Mouse (Mus musculus): Measurements from ENCODE around the gene Slc50a1. TPM values are rescaled to one million over a fixed set of nuclear protein-coding genes. Genes with fewer than 3 reads are reported as not detected.
A peak's percentile ranks its signal among the peaks of the same experiment; 100 is the strongest.

The Slc50a1 gene
- polyA plus RNA-seq, 1 experiment from 2014 or later, result 37.5 TPM

DNA sequence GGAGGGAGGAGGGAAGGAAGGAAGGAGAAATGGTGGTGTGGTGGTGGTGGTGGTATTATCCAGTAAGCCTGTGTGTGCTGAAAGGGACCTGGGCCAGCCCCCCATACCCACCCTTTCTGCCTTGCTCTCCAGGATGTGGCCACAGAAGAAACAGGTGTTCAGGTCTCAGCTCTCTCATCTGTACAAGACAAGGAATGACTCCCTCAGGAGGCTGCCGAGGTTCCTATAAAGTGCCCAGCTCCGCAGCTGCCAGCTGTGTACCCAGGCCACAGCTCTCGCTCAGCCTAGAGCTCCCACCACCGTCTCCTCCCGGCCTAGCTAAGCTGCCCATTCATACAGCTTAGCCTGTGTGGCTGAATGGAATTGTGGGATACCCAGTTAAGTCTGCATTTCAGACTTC is 21.9 kb upstream of the Slc50a1 start:
- Histone ChIP-seq H3K36me3 (replicated peaks) (no peaks in the 10 kb centered on the region), H3K4me3 (no peak overlapping the region), H3K9me3 (no peaks in the 10 kb centered on the region), H3K27me3 (replicated peaks) (no peaks in the 10 kb centered on the region), H3K27ac (no peak overlapping the region), H3K9ac (no peak overlapping the region), H3K4me2 (no peak overlapping the region), H3K4me1 (no peaks in the 10 kb centered on the region)
- 66% methylated on average over 5 of the region's 5 CpGs for WGBS
- no peak for ATAC-seq (replicated peaks)

DNA sequence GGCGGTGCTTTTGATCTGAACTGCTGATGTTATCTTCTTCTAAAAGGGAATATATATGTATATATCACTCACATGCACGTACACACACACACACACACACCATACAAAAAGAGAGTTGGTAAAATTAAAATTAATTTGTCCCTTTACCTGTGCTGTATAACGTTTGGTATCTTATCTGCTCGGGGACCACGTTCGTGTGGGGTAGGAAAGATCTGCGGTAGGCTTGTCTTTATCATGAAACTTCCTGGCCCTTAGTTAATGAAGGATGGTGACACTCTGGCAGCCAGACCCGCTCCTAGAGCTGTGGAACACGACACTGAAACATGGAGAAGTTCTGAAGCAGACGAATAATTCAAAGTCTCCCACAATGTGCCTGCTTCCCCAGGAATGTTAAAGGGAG is 21.5 kb upstream of the Slc50a1 start:
- no peak for ATAC-seq (replicated peaks)
- Histone ChIP-seq H3K4me2 (no peak overlapping the region), H3K27ac (no peak overlapping the region), H3K36me3 (replicated peaks) (no peaks in the 10 kb centered on the region), H3K27me3 (replicated peaks) (no peaks in the 10 kb centered on the region), H3K9me3 (no peaks in the 10 kb centered on the region), H3K4me1 (no peaks in the 10 kb centered on the region), H3K9ac (no peak overlapping the region), H3K4me3 (no peak overlapping the region)
- WGBS, result 83% methylated on average over 10 of the region's 10 CpGs

DNA sequence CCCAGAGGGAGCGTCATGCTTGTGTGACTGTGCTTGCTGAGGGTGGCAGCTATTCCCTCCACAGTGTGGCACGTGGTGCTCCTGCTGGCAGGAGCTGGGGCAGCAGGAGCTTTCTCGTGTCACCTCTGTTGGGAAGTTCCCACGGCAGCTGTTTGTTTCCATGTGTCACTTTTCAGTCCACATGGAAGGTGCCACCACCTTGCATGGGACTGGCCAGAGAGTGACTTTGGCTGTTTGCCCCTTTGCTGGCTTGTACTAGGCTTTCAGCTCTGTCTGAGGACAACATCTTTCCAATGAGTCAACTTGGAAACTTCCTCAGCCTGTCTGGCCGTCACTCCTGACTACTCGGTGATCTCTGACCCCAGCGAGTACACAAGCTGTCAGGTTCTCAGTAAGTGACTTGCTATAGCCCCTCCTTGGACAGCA is 18.1 kb upstream of the Slc50a1 start:
- Histone ChIP-seq H3K9ac (no peak overlapping the region), H3K27ac (no peak overlapping the region), H3K27me3 (replicated peaks) (no peaks in the 10 kb centered on the region), H3K4me1 (no peaks in the 10 kb centered on the region), H3K4me2 (no peak overlapping the region), H3K9me3 (no peaks in the 10 kb centered on the region), H3K4me3 (no peak overlapping the region), H3K36me3 (replicated peaks) (no peaks in the 10 kb centered on the region)
- WGBS, result 49% methylated on average over 7 of the region's 7 CpGs
- no peak for ATAC-seq (replicated peaks)

DNA sequence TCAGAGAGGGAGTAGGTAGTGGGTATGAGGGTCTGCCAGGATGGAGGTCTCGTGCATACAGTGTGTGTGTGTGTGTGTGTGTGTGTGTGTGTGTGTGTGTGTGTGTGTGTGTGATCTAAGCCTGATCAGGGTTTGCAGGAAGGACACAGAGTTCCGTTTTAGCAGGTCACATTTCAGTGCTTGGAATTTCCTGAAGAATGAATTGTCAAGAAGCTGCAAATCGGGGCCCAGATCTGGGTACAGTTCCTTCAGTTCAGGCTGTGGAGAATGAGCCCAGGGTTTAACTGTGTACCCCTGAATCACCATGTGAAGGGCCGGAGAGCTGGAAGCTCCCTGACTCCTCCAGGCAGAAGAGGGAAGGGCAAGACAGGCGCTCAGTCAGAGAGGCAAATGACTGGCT is 16.9 kb upstream of the Slc50a1 start:
- Histone ChIP-seq H3K4me1 (no peaks in the 10 kb centered on the region), H3K9ac (no peak overlapping the region; the same call in 1 of the 2 replicates), H3K36me3 (replicated peaks) (no peaks in the 10 kb centered on the region), H3K9me3 (no peaks in the 10 kb centered on the region), H3K27me3 (replicated peaks) (no peaks in the 10 kb centered on the region), H3K4me3 (no peak overlapping the region), H3K27ac (no peak overlapping the region), H3K4me2 (no peak overlapping the region)
- WGBS, result 67% methylated on average over 5 of the region's 5 CpGs
- ATAC-seq (replicated peaks), result no peak

DNA sequence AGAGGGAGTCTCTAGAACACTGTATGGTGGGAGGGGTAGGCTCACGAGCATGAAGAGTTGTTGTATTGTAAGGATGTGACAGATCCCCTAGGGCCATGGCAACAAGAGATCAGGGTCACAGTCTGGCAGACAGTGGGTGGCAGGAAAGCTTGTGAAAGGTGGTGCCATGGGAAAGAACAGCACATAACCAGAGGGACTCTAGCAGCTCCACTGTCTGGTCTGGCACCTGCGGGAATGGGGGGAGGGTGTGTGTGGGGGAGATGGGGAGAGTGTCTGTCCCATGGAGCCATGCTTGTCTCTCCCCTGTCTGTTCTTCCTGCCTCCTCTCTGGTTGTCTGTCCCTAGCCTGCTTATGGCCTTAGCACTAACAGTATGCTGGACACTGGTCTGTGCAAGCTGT is 15.2 kb upstream of the Slc50a1 start:
- Histone ChIP-seq H3K27me3 (replicated peaks) (peaks cover 8% of the 10 kb centered on the region), H3K27ac (no peak overlapping the region), H3K36me3 (replicated peaks) (no peaks in the 10 kb centered on the region), H3K9me3 (no peaks in the 10 kb centered on the region), H3K4me1 (peaks cover 14% of the 10 kb centered on the region), H3K9ac (no peak overlapping the region), H3K4me3 (no peak overlapping the region), H3K4me2 (no peak overlapping the region)
- ATAC-seq (replicated peaks), result no peak
- 31% methylated on average over 2 of the region's 2 CpGs for WGBS

DNA sequence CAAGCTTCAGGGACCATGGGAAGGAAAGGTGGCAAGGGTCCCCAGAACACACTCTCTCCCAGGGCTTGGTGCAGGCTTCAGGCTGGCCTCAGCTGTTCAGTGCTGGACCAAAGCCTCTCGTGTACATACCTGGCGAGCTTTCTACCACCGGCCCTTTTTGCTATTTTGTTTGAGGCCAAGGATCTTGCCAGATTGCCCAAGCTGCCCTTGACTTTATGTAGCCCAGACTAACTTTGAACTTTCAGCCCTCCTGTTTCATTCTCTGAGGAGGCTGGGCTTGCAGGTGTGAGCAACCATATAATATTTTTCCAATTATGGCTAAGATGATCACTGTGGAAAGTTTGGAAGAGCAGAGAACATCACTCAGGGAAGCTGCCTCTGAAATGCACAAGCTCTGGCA is 13.9 kb upstream of the Slc50a1 start:
- WGBS, result 82% methylated on average over 3 of the region's 3 CpGs
- Histone ChIP-seq H3K36me3 (replicated peaks) (no peaks in the 10 kb centered on the region), H3K27me3 (replicated peaks) (peaks cover 8% of the 10 kb centered on the region), H3K9ac (no peak overlapping the region), H3K9me3 (no peaks in the 10 kb centered on the region), H3K27ac (no peak overlapping the region), H3K4me1 (peaks cover 26% of the 10 kb centered on the region), H3K4me2 (no peak overlapping the region), H3K4me3 (no peak overlapping the region)
- no peak for ATAC-seq (replicated peaks)

DNA sequence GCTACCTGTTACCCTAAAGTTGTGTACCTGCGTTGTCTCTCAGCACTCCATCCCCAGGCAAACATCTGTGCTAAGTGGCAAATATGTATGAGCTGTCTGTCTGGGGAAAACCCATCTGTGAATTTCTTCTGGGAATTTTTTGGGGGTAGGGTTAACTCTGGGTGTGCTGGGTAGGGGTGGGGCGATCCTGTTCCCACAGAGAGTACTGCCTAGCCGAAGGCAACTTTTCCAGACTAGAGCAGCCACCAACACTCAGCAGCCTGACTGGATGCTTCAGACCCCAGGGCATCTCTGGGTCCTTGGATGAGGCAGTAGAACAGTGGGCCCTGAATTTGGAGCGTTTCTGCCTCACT is 11.9 kb upstream of the Slc50a1 start:
- H3K36me3 ChIP-seq (replicated peaks), result no peaks in the 10 kb centered on the region
- H3K9ac ChIP-seq, result no peak overlapping the region
- H3K27me3 ChIP-seq (replicated peaks), result peaks cover 26% of the 10 kb centered on the region
- peaks cover 30% of the 10 kb centered on the region for H3K4me1 ChIP-seq
- no peak overlapping the region for H3K4me2 ChIP-seq
- no peak overlapping the region for H3K27ac ChIP-seq
- H3K9me3 ChIP-seq, result no peaks in the 10 kb centered on the region
- ATAC-seq (replicated peaks), result no peak
- H3K4me3 ChIP-seq, result no peak overlapping the region
- 18% methylated on average over 4 of the region's 4 CpGs for WGBS

DNA sequence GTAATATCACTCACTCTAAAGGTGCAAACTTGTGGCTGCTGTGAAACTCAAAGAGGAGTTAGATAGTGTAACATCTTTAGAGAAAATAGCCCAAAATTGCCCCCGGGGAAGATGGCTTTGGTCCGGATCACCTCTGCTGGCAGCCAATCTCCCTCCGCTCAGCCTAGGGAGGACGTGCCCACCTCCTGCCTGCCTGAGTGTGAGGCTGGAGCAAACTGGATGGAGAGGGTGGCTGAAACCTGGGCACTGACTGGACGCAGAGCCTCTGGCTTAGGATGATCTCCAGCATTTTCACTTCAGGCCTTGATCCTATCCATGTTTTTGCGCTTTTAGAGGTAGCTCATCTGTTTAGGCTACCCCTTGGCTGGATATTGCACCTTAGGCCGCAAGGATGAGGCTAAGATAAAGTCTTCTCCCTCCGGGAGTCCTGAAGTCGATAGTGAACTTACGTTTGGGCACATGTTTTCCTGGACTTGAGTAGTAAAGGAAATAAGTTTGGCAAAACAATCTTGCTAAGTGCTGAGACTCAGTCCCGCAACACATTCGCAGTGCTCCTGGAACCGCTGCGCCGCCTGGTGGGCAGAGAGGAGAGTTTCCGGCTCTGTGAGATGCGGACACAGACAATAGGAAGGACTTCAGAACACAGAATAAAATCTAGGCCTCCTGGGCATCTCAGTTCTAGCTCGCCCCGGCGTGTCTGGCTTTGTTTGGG is 11.4 kb upstream of the Slc50a1 start:
- Histone ChIP-seq H3K4me1 (peaks cover 30% of the 10 kb centered on the region), H3K36me3 (replicated peaks) (no peaks in the 10 kb centered on the region), H3K4me3 (peak overlapping the region; percentile 40), H3K27ac (no peak overlapping the region), H3K9me3 (no peaks in the 10 kb centered on the region), H3K4me2 (peak overlapping the region; percentile 64), H3K9ac (peak overlapping the region; percentile 9; the same call in 1 of the 2 replicates), H3K27me3 (replicated peaks) (peaks cover 27% of the 10 kb centered on the region)
- ATAC-seq (replicated peaks), result no peak
- 13% methylated on average over 20 of the region's 20 CpGs for WGBS

DNA sequence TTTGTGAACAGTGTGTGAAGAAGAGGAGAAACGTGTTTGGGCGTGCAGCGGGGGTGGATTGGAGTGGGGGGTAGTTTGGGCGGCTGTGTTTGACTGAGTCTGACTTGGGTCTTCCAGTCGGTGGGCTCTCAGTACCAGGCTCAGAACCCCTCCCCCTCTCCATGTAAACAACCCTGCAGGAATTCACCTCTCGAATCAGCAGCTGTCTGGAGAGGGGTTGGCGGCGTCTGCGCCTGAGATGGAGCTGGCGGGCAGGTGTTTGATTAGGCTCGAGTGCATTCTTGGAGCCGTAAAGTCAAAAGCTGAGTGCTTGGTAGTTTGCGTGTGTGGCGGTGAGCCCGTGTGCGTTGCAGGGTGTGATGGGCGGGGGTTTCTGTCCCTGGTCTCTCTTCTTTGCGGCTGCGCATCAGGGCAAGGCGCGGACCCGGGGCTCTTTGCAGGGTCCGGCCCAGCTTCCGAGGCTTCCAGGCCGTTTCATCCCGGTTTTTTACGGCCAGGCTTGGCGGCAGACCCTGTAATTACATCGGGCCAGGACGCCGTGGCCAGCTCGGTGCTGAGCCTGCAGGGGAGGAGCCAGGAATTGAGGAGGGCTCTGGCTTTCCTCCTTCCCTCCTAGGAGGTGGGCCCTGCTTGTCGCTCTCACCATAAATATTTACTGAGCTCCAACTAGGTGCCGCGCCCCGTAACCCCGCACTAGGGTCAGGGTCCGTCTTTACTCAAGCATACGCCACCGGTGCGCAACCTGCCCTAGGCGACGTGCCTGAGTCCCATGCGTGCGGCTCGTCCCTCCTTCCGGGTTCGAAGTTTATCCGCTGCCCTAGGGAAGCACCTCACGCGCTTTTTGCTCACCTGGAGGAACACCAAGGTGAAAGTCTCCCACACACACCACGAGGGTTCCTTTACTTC is 10.5 kb upstream of the Slc50a1 start, which contains the start of gene Efna1:
TSS of gene Efna1 (minus strand) at position 537 of the 906 bp plus-strand sequence.
- WGBS, result under 1% methylated on average over 52 of the region's 52 CpGs
- H3K4me1 ChIP-seq, result peaks cover 30% of the 10 kb centered on the region

DNA sequence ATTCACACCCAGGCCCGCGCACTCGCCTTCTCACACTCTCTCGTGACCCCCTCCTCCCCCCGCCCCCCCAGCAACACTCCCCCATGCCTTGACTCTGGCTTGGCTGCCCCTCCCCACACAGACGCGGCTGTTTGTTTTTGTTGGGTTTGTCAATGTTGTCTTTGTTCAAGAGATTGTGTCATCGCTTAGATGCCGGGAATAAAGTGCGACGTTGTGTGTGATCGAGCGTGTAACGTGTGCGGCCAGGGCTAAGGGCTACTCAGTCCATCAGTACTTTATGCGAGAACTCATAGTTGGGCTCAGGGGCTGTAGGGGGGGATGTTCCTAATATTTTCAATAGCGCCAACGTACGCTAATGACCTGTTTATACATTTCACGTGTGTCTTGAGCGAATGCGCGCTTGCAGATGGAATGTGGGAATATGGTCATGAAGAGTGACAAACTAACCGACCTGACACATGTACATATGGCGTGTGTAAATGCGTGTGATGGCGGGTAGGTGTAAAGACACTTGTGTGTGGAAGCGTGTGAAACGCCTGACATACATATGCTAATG is 9.8 kb upstream of the Slc50a1 start:
- peak overlapping the region; percentile 35; the same call in 1 of the 2 replicates for H3K27ac ChIP-seq

More for the DNA sequence above, 10.5 kb upstream of the Slc50a1 start, which contains the start of gene Efna1:
- no peaks in the 10 kb centered on the region for H3K9me3 ChIP-seq
- peak within 1 kb of the TSS; percentile 9 for H3K9ac ChIP-seq
- peaks cover 27% of the 10 kb centered on the region for H3K27me3 ChIP-seq (replicated peaks)
- peak within 1 kb of the TSS; percentile 64 for H3K4me2 ChIP-seq
- no peaks in the 10 kb centered on the region for H3K36me3 ChIP-seq (replicated peaks)
- H3K4me3 ChIP-seq, result peak within 1 kb of the TSS; percentile 40
- ATAC-seq (replicated peaks), result peak; percentile 32
- H3K27ac ChIP-seq, result no peak within 1 kb of the TSS

DNA sequence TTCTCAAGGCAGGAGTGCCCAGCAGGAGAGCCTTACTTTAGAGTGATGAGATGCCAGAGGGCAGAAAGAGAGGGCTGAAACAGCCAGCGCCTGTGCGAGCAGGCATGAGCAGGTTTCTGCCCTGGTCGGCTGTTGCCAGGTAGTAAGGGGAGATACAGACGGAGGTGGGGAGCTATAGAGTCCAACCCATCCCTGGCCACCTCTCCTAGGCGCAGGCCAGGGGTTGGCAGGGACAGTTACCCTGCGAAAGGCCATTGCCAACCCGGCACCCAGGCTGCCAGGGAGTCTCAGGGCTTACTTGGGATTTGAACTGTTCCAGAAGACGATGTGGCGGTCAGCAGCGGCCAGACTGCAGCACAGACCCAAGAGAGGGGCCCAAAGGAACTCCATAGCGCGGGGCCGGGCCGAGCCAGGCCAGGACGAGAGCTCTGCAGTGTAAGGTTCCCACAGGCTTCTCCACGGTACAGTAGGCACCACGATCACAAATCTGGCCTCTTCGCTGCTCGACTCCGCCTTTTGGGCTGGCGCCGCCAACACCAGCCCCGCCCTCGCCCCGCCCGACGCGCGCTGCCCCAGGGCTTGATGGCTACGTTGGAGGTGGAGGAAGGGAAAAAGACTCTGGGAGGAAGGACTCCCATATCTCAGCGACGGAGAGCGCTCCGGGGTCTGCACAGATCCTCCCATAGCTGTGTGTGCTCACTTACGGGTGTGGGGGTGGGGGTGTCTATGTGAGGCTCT is 9.0 kb upstream of the Slc50a1 start:
- H3K9me3 ChIP-seq, result no peaks in the 10 kb centered on the region
- H3K4me1 ChIP-seq, result peaks cover 30% of the 10 kb centered on the region
- peaks cover 27% of the 10 kb centered on the region for H3K27me3 ChIP-seq (replicated peaks)
- ATAC-seq (replicated peaks), result peak; percentile 69
- H3K4me3 ChIP-seq, result peak overlapping the region; percentile 40
- peak overlapping the region; percentile 64 for H3K4me2 ChIP-seq
- H3K27ac ChIP-seq, result peak overlapping the region; percentile 35
- 2% methylated on average over 35 of the region's 35 CpGs for WGBS
- no peaks in the 10 kb centered on the region for H3K36me3 ChIP-seq (replicated peaks)
- H3K9ac ChIP-seq, result peak overlapping the region; percentile 9

More for the DNA sequence above, 9.8 kb upstream of the Slc50a1 start:
- no peaks in the 10 kb centered on the region for H3K36me3 ChIP-seq (replicated peaks)
- peak overlapping the region; percentile 40 for H3K4me3 ChIP-seq
- WGBS, result under 1% methylated on average over 29 of the region's 29 CpGs
- H3K4me2 ChIP-seq, result peak overlapping the region; percentile 64
- H3K9ac ChIP-seq, result peak overlapping the region; percentile 9
- peak; percentile 21; the same call in 1 of the 2 replicates for ATAC-seq (replicated peaks)
- peaks cover 30% of the 10 kb centered on the region for H3K4me1 ChIP-seq
- peaks cover 27% of the 10 kb centered on the region for H3K27me3 ChIP-seq (replicated peaks)
- H3K9me3 ChIP-seq, result no peaks in the 10 kb centered on the region
